Mouse (Mus musculus) hindbrain, embryonic 16.5 days (tissue): ENCODE results near the gene Slamf8. TPM values are rescaled to one million over a fixed set of nuclear protein-coding genes. Genes with fewer than 3 reads are reported as not detected.
A peak's percentile ranks its signal among the peaks of the same experiment; 100 is the strongest.

Experiments
- ATAC-seq: fragments of 200-750 bp; cut with Nextera tagmentation; 2 replicates; pipeline ENCODE4 v1.8.0; 2017; ENCODE audit warnings: moderate TSS enrichment, moderate library complexity
- H3K27ac ChIP-seq: fragments of 300-500 bp; sonication (generic); 2 replicates; pipeline ENCODE4 v1.5.1; 2014; ENCODE audit warnings: low read depth, mild to moderate bottlenecking, control low read depth, low read length, moderate library complexity
- H3K27me3 ChIP-seq: fragments of 300-500 bp; sonication (generic); replicated peaks from 2 replicates; pipeline ENCODE4 v1.6.1; 2014; ENCODE audit warnings: low read length; ENCODE audit not compliant: control insufficient read depth, insufficient read depth
- H3K36me3 ChIP-seq: fragments of 300-500 bp; sonication (generic); 2 replicates; pipeline ENCODE4 v1.6.1; 2014; ENCODE audit warnings: mild to moderate bottlenecking, low read length, moderate library complexity, mixed read lengths; ENCODE audit not compliant: control insufficient read depth, insufficient read depth
- H3K4me1 ChIP-seq: fragments of 300-500 bp; sonication (generic); 2 replicates; pipeline ENCODE4 v1.6.1; 2014; ENCODE audit warnings: low read depth, low read length; ENCODE audit not compliant: control insufficient read depth, insufficient read depth
- H3K4me2 ChIP-seq: fragments of 300-500 bp; sonication (generic); 2 replicates; pipeline ENCODE4 v1.6.1; 2014; ENCODE audit warnings: mild to moderate bottlenecking, low read length, control low read depth, moderate library complexity
- H3K4me3 ChIP-seq: fragments of 300-500 bp; sonication (generic); 2 replicates; pipeline ENCODE4 v1.5.1; 2014; ENCODE audit warnings: mild to moderate bottlenecking, low read length, control low read depth, moderate library complexity
- H3K9ac ChIP-seq: fragments of 300-500 bp; sonication (generic); 2 replicates; pipeline ENCODE4 v1.6.1; 2014; ENCODE audit warnings: low read depth, mild to moderate bottlenecking, control low read depth, low read length, moderate library complexity
- H3K9me3 ChIP-seq: fragments of 300-500 bp; sonication (generic); 2 replicates; pipeline ENCODE4 v1.6.1; 2014; ENCODE audit warnings: mild to moderate bottlenecking, low read length, moderate library complexity; ENCODE audit not compliant: control insufficient read depth
- WGBS: fragments of 180-500 bp; shearing (Covaris S2); extraction: QIAGEN DNeasy Blood & Tissue Kit; methylation state at CpG from one replicate; pipeline ENCODE4 v1.1.7; 2014; 5-methylcytosine and 5-hydroxymethylcytosine counted together
- polyA plus RNA-seq: library from polyadenylated mRNA; unstranded; fragments of >200 nt; fragmentation: Nextera tagmentation; extraction: Ambion mirVana; gene quantifications from 2 replicates; pipeline ENCODE4 v1.2.1, GENCODE M21; 2015

The Slamf8 gene
- polyA plus RNA-seq, result not detected in 2 replicates

DNA sequence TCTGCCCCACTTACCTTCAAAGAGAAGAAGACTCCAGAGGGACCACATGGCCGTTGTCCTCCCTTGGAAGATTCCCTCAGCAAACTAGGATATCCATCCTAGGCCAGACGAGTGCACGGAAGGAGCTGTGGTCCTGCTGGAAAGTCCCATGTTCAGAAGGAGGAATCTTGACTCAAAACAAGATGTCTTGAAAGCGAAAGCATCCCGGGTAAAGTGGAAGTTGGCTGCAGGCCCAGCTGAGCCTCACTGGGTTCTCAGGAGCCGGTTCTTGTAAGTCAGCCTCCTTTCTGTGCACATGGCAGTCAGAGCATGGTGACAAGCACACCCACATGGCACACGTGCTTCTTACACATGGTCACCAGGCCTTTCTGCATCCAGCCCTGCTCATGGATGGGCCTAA is at the start of gene Slamf8:
Slamf8 (minus strand) TSS at position 184 of the 400 bp plus-strand sequence.
- ATAC-seq, result no peak
- Histone ChIP-seq H3K4me2 (no peak within 1 kb of the TSS), H3K4me3 (no peak within 1 kb of the TSS), H3K27ac (no peak within 1 kb of the TSS), H3K27me3 (no peaks in the 10 kb centered on the region), H3K36me3 (no peaks in the 10 kb centered on the region), H3K4me1 (peaks cover 10% of the 10 kb centered on the region), H3K9me3 (no peaks in the 10 kb centered on the region), H3K9ac (no peak within 1 kb of the TSS)
- 74% methylated on average over 7 of the region's 7 CpGs for WGBS

GRCm38 (mm10) chr1:172638781-172639180 is 48.4 kb upstream of the Slamf8 start:
- 74% methylated on average over 2 of the region's 2 CpGs for WGBS
- Histone ChIP-seq H3K27ac (no peak overlapping the region), H3K4me2 (no peak overlapping the region)

DNA sequence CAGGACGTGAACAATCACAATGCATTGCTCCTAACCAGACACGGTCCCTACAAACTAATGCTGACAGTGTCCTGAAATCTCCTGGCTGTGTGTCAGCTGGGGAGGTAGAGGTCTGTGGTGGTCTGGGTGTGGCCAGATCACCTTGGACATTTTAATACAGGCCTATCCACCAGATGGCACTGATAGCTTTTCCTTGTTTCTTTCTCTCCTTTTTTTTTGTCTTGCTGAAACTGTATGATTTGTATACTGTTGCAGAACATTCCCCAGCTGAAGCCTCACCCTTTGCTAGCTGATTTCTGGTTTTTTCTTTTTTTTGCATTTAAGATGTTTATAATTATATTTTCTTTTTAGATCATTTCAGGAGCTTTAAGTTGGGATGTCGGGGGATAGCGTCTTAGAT is 47.4 kb upstream of the Slamf8 start:
- WGBS, result 68% methylated on average over 4 of the region's 4 CpGs
- H3K9me3 ChIP-seq, result no peaks in the 10 kb centered on the region

More at GRCm38 (mm10) chr1:172638781-172639180, 48.4 kb upstream of the Slamf8 start:
- Histone ChIP-seq H3K4me3 (no peak overlapping the region), H3K4me1 (no peaks in the 10 kb centered on the region), H3K27me3 (no peaks in the 10 kb centered on the region), H3K9me3 (no peaks in the 10 kb centered on the region), H3K36me3 (no peaks in the 10 kb centered on the region), H3K9ac (no peak overlapping the region)
- ATAC-seq, result no peak

GRCm38 (mm10) chr1:172636266-172636665 is 45.9 kb upstream of the Slamf8 start:
- Histone ChIP-seq H3K4me1 (no peaks in the 10 kb centered on the region), H3K27me3 (no peaks in the 10 kb centered on the region), H3K36me3 (no peaks in the 10 kb centered on the region), H3K4me2 (no peak overlapping the region), H3K27ac (no peak overlapping the region), H3K9me3 (no peaks in the 10 kb centered on the region), H3K4me3 (no peak overlapping the region), H3K9ac (no peak overlapping the region)
- 95% methylated on average over 5 of the region's 5 CpGs for WGBS
- ATAC-seq, result no peak

More for the DNA sequence above, 47.4 kb upstream of the Slamf8 start:
- H3K4me3 ChIP-seq, result no peak overlapping the region
- no peak for ATAC-seq
- no peak overlapping the region for H3K27ac ChIP-seq
- no peaks in the 10 kb centered on the region for H3K4me1 ChIP-seq
- no peak overlapping the region for H3K9ac ChIP-seq
- H3K4me2 ChIP-seq, result no peak overlapping the region
- no peaks in the 10 kb centered on the region for H3K36me3 ChIP-seq
- no peaks in the 10 kb centered on the region for H3K27me3 ChIP-seq

DNA sequence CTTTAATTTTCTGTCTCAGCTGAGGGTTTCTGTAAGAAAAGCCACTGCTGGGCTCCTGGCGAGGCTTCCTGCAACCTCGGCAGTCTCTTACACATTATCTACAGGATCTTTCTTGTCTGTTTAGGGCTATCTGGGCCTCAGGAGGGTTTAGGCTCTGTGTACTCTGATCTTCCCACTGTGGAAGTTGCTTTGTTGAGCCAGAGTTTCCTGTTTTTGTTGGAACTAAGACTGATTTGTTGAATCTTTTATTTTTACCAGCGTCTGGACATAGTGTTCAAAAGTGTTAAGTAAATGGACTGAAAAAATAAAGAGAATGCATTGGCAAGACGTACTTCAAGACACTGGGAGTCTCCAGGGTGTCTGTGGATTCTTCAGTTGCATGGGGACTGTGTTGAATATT is 44.9 kb upstream of the Slamf8 start:
- WGBS, result 42% methylated on average over 4 of the region's 4 CpGs
- Histone ChIP-seq H3K4me2 (no peak overlapping the region), H3K4me1 (no peaks in the 10 kb centered on the region), H3K27ac (no peak overlapping the region), H3K9me3 (no peaks in the 10 kb centered on the region), H3K9ac (no peak overlapping the region), H3K36me3 (no peaks in the 10 kb centered on the region), H3K4me3 (no peak overlapping the region), H3K27me3 (no peaks in the 10 kb centered on the region)
- no peak for ATAC-seq

GRCm38 (mm10) chr1:172634136-172634535 is 43.8 kb upstream of the Slamf8 start:
- no peak for ATAC-seq
- peak overlapping the region; percentile 16; the same call in 1 of the 2 replicates for H3K27ac ChIP-seq
- WGBS, result 92% methylated on average over 2 of the region's 2 CpGs

GRCm38 (mm10) chr1:172632451-172633326 is 42.3 kb upstream of the Slamf8 start, which contains the start of gene Dusp23:
Dusp23 (minus strand) TSS chr1:172632962.
- Histone ChIP-seq H3K27me3 (no peaks in the 10 kb centered on the region), H3K4me2 (peak within 1 kb of the TSS; percentile 85), H3K27ac (peak within 1 kb of the TSS; percentile 83), H3K4me1 (no peaks in the 10 kb centered on the region), H3K36me3 (no peaks in the 10 kb centered on the region), H3K4me3 (peak within 1 kb of the TSS; percentile 76), H3K9me3 (no peaks in the 10 kb centered on the region), H3K9ac (peak within 1 kb of the TSS; percentile 78)
- peak; percentile 99 for ATAC-seq
- under 1% methylated on average over 53 of the region's 53 CpGs for WGBS

More at GRCm38 (mm10) chr1:172634136-172634535, 43.8 kb upstream of the Slamf8 start:
- Histone ChIP-seq H3K9ac (no peak overlapping the region), H3K27me3 (no peaks in the 10 kb centered on the region), H3K4me1 (no peaks in the 10 kb centered on the region), H3K9me3 (no peaks in the 10 kb centered on the region), H3K36me3 (no peaks in the 10 kb centered on the region), H3K4me2 (no peak overlapping the region), H3K4me3 (no peak overlapping the region)

- H3K36me3 ChIP-seq, result no peaks in the 10 kb centered on the region
- H3K9me3 ChIP-seq, result no peaks in the 10 kb centered on the region
- no peak overlapping the region for H3K4me2 ChIP-seq
- H3K9ac ChIP-seq, result no peak overlapping the region
- ATAC-seq, result no peak
- WGBS, result 92% methylated on average over 5 of the region's 5 CpGs
- no peak overlapping the region for H3K4me3 ChIP-seq
- H3K4me1 ChIP-seq, result no peaks in the 10 kb centered on the region
- H3K27ac ChIP-seq, result no peak overlapping the region
- no peaks in the 10 kb centered on the region for H3K27me3 ChIP-seq
These were observed 41.4 kb upstream of the Slamf8 start for GRCm38 (mm10) chr1:172631721-172632120.

DNA sequence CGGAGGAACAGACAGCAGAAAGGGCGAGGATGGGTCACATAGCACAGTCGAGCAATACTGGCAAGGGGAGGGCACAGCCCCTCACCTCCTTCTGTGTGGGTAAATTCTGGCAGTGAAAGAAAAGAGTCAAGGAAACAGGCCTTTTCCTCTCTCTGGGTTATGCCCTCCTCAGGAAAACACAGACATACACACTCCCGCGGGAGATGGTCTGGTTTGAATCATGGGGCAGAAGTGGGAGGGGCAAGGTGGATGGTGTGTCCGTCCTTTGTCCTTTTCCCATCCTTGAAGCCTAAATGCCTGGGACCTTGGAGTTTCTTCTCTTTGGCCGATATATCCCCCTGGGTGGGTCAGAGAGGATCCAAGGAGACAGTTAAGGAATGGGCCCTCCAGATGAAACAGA is 39.5 kb upstream of the Slamf8 start:
- Histone ChIP-seq H3K27me3 (no peaks in the 10 kb centered on the region), H3K9ac (no peak overlapping the region), H3K4me2 (no peak overlapping the region), H3K9me3 (no peaks in the 10 kb centered on the region), H3K36me3 (no peaks in the 10 kb centered on the region), H3K27ac (no peak overlapping the region), H3K4me1 (no peaks in the 10 kb centered on the region), H3K4me3 (no peak overlapping the region)
- WGBS, result 74% methylated on average over 7 of the region's 7 CpGs
- no peak for ATAC-seq
